Mouse (Mus musculus): ENCODE measurements around the gene Gpr179. TPM values are rescaled to one million over a fixed set of nuclear protein-coding genes. Genes with fewer than 3 reads are reported as not detected.
A peak's percentile ranks its signal among the peaks of the same experiment; 100 is the strongest.
"Not testable (repeated sequence)": the region's sequence is repeated elsewhere in the genome, so short reads cannot be mapped to it uniquely, and the experiment has no call there.

Gpr179 gene
- total RNA-seq, 2 experiments from 2014 or later = 0.34 to 0.42 TPM

DNA sequence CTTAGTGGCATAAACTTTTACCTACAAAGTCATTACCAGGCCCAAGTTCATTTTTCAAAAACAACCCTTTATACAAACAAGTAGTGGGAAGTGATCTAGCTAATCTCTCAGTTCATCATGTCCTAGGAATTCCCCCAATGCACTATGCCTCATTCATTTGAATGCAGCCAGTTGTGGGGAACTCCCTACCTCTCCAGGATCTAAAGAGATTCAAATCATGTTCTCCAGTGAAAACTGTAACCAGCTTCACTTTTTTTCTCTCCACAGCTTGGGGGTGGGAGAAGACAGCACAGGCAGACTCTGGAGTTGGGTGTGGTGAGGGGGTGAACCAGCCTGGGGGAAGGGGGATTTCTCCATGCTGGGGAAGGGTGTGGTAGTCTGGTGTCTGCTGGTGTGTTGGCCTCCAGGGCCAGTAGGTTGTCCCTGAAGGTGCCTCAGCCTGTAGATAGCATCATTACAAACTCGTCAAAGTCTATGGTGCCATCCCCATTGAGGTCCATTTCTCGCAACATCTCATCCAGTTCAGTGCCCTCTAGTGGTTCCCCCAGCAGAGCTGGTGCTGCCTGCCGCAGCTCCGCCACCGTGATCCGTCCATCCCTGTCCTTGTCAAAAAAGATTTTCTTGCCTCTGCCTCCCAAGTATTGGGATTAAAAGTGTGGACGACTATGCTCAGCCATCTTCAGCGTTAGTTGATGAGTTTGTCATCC, 29.8 kb downstream of the Gpr179 start:
- DNase-seq (ENCODE audit: low spot score in 2 of 2) = not testable (repeated sequence)

DNA sequence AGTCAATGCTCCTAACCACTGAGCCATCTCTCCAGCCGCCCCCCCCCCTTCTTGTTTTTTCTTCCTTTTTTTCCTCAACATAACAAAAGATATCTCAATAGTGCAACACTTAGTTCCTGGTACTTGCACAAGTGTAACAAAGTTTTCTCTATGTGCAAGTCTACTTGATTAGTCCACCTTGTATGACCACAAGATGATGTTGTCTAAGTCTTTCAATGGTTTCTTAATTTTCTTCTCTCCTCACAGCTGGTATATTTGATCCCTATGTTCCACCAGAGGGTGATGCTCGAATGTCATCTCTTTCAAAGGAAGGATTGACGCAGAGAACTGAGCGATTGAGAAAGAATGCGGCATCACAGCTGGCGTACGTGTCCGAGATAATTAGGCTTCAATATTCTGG, 30.7 kb downstream of the Gpr179 start:
- no peak for DNase-seq (ENCODE audit: low spot score in 2 of 2)

DNA sequence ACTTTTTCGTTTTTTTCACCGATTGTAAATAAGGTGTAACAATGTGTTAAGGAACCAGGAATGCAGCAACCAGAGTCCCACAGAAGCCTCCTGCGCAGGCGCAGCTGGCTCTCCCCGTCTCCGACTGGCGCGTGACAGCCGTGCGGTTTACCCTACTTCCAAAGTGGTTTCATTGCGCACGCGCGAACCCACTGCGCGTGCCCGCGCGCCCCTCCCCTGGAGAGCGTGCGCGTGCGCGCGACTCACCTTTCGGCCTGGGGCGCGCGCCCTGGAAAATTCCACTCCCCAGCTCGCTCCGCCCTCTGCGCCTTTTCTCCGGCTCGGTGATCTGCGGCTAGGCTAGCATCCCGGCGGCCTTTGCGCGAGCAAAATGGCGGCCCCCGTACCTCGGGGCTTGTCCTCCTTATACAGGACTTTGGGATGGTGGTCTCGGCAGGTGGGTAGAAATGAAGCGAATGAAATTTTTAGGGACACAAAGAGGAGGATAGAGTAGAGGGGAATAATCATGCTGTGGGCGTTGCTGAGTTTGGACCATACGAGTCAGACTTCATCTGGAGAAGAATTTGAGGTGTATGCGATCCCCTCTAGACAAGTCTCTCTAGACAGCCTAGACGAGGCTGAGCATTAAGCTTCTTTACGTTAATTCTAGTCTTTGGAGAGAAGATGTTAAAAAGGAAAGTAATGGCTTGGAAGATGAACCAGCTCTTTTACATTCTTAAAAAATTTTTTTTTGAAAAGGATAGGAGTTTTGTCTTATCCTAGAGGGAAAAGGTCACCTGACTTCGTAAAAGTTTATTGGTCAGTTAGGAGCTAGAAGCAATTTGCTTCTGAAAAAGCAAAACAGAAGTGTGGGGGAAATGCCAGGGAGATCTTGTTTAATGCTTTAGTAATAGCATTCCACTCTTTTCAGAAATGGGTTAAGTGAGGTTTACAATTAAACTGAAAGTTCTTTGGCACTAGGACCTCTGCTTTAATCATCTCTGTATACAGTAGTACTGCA, 36.1 kb downstream of the Gpr179 start, which contains the start of gene Mrpl45:
TSS of gene Mrpl45 (plus strand) at position 213 of the 1,000 bp plus-strand sequence.
- peak; percentile 98 to 99 for DNase-seq (ENCODE audit: low spot score in 2 of 2)

DNA sequence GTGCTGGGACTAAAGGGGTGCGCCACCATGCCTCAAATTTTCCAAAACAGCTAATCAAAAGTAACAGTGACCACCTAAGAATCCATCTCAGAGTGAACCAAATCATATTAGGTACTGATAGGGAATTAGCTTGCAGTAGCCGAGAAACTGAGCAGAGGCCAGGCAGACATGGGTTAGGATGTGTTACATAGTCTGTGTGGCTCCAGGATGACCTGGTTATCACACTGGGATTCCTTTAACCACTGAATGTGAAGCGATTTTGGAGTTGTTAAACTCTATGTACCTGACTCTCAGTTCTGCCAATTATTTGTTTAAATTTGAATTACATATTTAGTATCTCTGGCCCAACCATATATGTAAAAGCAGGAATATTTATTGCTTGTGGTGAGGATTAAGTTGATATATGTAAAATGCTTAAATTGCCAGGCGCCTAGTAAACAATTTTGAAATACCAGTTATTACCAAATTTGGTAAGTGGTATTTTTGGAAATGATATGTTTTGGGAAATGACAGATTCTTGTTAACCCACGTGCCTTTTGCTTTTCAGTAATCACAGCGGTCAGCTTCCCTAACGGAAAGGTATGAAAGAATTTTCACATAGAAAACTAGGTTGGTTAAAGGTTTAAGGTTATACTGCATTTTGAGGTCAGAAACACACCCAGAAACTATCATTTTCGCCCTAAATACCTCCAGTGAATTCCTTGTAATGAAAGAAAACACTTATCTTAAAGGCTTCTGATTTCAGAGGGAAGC, 37.0 kb downstream of the Gpr179 start:
- DNase-seq (ENCODE audit: low spot score in 2 of 2) = no peak

DNA sequence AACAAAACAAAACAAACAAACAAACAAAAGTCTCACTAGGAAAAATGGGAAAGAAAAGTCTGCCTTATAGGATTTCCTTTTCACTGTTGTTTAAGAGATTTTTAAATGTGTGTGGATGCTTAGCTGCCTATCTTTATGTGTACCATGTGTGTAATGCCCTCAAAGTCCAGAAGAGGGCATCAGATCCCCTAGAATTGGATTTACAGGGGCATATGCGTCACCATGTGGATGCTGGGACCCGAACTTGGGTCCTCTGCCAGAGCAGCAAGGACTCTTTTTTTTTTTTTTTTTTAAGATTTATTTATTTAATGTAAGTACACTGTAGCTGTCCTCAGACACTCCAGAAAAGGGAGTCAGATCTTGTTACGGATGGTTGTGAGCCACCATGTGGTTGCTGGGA, 37.8 kb downstream of the Gpr179 start:
- DNase-seq (ENCODE audit: low spot score in 2 of 2) = no peak

DNA sequence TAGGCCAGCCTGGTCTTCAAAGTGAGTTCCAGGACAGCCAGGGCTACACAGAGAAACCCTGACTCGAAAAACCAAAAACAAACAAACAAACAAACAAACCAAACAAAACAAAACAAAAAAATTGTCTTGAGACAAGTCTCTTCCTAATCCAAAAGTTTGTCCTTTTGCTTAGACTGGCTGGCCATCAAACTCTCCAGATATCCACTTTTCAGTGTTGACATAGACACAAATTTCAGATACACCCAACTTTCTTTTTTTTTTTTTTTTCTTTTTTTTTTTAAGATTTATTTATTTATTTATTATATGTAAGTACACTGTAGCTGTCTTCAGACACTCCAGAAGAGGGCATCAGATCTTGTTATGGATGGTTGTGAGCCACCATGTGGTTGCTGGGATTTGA, 39.0 kb downstream of the Gpr179 start:
- not testable (repeated sequence) for DNase-seq (ENCODE audit: low spot score in 2 of 2)

DNA sequence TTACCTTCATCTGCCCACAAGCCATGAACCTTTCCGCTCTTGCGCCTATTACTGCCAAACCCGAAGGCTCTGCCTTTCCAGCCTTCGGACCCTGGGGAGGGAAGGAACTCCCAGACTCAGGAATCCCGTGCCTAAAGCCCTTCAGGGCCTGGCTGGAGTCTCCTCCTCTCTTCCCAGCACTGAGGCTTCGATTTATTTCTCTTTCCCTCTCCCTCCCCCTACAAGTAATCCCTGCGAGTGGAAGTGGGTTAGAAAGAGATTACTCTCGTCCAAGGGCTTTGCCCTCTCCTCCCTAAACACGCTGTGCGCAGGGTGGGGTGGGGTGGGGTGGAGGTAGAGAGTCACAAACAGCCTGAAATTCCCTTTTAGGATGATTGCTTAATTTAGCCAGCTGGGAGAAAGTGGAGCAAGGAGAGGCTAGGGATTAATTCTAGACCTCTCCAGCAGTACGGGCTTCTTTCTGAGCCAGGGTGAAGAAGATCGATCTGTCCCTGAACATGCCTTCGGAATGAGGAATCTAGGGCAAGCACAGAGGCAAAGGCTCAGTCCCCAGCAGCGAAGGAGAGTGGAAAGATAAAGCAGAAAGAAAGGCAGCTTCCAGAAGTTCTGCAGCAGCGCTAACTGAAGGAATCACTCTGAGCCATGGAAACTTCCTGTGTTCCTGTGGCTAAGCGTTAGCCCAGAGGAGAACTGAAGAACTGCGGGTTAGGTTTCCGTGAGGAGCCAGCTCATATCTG, 40.8 kb downstream of the Gpr179 start:
- no peak for DNase-seq (ENCODE audit: low spot score in 2 of 2)

DNA sequence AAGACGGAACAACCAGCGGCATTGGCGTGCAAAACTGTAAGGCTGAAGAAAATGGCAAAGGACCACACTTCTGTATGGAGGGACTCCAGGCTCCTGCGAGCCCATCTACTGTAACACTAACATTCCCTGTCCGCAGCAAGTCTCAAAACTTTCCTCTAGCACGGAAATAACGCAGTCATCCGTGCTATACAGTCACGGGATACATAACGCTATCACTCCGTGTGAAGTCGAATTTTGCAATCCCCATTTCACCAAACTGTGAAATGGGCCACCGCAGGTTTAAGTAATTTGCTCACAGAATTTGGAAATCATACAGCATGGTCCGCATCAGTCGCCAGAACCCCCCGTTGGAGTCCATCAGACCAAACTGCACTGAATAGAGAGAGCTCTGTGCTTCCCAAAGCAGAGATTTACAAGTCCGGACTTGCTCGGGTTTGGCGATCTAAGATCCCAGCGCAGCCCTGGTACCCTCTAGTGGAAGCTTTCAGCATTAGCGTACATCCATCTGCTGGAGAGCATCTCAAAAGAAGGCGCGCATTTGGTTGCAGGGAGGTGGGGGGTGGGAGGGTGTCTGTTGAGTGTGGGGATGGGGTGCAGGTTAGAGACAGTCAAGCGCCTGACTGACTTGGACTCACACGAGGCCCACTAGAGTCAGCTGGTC, 41.8 kb downstream of the Gpr179 start:
- peak; percentile 67 to 80 for DNase-seq (ENCODE audit: low spot score in 2 of 2)

DNA sequence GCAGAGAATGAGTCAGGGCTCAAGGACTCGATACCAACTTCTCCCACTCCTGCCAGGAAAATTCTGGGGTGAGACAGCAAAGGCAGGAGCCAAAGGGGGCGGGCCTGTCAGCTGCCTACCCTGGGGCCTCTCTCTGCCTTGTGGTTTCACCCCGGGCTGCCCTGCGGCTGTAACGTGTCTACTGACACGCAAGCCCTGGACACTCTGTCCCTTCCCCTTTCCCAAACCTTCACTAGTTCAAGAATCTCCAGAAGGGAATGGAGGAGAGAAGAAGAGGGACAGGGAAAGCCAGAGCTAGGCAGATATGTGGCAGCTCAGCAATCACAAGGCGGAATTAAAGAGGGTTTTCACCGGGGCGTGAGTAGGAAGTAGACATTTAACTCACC, 42.4 kb downstream of the Gpr179 start:
- peak; percentile 38 to 53 for DNase-seq (ENCODE audit: low spot score in 2 of 2)

DNA sequence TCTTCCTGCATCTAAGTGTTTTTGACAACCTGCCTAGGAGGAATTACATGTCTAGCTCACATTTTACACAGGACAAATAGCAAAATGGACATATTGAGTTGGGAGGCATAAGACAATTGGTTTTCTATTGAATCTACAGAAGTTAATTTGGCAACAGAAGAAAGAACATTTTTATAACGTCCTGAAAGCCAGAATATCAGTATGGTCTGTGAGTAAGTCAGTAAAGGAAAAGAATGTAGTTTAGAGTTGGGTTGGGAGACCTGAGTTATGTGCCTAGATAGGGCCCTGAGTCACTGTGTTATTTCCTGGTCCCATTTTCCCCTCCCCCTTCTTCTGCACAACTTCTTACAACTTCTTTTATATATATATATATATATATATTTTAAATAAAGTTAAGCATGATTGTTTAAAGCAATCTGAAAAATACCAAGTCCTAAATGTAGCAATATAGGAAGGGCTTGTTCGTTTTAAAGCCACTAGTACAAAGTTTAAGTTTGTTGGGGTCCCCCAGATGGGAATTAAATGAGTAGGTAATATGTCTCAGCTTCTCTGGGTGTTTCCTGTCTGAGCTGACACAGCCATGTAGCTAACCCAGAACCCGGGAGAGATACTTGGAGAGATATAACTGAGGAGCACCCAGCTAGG, 42.9 kb downstream of the Gpr179 start:
- no peak for DNase-seq (ENCODE audit: low spot score in 2 of 2)

DNA sequence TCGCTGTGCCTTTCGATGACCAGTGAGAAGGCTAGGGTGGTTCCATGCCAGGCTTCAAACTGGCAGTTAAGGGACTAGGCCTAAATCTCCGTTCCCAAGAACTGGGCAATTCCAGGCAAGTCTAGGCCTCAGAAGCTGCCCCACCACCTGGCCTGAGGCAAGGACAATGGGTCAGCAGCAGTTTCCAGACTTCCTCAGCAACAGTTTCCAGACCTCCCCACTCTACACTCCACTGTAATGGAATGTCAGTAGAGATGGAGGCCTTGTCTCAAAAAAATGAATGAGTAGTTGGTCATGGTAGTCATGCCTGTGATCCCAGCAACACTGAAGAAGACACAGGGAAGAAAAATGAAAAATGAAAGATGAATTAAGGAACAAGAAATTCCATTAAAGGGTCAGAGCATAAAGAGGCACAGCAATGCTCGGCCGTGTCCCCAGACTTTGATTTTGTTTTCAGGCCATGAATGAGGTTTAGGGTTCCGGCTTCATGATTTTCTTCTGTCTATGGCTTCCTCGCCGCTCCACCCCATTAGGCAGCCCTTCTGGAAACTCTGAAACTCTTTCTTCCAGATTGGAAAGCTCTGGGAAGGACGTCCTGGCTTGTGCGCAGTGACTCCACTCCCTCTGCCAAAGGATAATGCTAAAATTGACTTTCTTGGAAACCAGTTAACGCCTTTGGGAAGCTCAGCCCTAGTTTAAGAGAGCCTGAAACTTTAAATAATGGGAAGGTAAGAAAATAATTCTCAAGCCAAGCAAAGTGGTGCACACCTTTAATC, 44.4 kb downstream of the Gpr179 start:
- DNase-seq (ENCODE audit: low spot score in 2 of 2) = no peak

DNA sequence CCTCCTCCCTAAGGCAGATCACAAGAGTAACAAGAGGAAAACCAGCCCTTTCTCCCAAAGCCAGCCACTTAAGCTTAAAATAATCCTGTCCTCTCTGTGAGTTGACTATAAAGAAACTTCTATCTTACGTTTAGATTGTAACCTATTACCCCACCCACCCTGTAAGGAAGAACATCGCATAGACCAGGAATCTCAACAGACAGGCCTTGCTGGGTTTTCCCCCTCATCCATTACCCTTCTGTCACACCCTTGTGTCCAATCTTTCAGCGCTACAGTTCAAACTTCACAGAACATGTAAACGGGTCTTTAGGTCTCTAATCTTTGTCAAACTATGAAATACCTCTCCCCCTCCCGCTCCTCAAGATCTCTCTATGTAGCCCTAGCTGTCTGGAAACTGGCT, 47.2 kb downstream of the Gpr179 start:
- no peak for DNase-seq (ENCODE audit: low spot score in 2 of 2)

DNA sequence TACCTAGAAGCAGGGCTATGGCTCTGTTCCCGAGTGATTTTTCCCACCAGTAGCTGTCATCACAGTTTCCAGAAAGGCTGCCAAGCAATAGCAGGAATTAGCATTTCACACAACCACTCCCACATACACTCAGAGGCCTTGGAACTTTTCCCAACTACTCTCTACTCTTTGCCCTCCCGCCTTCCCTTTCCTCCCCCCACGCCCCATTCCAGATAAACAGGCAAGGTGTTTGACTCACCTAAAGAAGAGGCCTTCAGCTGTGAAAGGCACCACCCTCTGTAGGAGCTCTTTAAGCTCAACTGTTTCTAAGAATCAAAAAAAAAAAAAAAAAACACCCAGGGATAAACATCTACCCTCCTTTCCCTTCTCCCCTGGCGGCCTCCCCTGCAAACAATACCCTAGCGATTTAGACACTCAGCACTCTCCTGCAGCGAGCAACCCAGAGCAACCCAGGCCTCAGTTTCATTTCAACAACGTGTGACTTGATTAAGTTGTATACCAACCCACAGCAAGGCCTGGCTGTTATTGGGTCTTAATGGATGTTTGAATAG, 49.6 kb downstream of the Gpr179 start:
- DNase-seq (ENCODE audit: low spot score in 2 of 2) = peak in 1 of 2 experiments; percentile 19

DNA sequence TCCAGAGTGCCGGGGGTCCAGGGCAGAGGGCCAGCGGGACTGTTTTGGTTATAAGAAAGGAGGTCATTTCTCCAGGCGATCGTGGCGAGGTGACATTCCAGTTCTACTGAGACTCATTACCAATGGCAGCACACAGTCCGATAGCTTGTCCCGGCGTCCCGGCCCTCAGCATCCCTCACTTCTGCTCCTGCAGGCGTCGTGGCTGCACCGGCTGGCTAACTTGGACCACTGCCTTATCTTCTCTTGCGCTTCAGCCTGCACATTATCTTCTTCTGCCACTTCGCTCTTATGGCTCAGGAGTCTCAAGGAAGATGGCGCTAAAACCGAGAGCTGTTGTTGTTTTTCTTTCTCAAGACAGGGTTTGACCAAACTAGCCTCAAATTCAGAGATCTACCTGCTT, 50.5 kb downstream of the Gpr179 start:
- DNase-seq (ENCODE audit: low spot score in 2 of 2) = no peak

DNA sequence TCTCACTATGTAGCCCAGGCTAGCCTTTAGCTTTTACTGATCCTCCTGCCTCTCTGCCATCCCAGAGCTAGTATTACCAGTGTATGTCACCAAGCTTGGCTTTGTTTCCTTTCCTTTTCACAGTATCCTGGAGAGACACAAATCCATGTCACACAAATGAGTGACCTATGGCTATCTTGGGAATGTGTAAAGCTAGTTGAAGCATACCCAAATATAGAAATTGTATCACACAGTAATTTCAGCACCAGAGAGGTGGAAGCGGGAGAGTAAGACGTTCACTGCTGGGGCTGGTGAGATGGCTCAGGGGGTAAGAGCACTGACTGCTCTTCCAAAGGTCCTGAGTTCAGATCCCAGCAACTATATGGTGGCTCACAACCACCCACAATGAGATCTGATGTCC, 51.9 kb downstream of the Gpr179 start:
- no peak for DNase-seq (ENCODE audit: low spot score in 2 of 2)

DNA sequence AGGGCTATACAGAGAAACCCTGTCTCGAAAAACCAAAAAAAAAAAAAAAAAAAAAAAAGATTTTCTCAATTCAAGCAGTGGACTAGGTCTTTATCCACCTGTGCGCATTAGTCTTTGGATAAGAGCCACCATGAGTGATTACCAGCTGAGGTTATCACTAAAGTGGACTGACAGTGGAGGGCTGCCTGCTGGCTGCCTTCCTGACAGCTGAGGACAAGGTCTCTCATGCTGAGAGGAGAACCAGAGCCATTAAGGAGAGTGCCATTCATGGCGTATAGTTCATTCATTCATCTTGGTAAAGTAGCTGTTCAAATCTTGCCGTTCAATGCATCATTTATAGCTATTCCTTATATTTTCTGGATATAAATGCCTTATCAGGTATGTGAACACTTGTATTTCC, 55.3 kb downstream of the Gpr179 start:
- DNase-seq (ENCODE audit: low spot score in 2 of 2) = no peak

DNA sequence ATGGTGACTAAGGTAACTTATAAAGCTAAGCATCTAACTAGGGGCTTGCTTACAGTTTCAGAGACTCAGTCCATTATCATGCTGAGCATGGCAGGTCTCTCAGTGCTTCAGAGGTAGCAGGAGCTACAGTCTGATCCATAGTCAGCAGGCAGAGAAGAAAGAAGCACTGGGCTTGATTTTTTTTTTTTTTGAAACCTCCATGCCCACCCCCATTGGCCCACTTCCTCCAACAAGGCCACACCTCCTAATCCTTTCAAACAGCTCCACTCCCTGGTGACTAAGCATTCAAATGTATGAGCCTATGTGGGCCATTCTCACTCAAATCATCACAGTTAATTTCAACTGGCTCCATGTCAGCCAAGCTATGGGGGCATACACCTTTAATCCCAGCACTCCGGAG, 59.1 kb downstream of the Gpr179 start:
- DNase-seq (ENCODE audit: low spot score in 2 of 2) = no peak

All from layer of hippocampus, postnatal 10 days (tissue).